Mouse (Mus musculus): ENCODE results near the gene Scn4a.

DNA sequence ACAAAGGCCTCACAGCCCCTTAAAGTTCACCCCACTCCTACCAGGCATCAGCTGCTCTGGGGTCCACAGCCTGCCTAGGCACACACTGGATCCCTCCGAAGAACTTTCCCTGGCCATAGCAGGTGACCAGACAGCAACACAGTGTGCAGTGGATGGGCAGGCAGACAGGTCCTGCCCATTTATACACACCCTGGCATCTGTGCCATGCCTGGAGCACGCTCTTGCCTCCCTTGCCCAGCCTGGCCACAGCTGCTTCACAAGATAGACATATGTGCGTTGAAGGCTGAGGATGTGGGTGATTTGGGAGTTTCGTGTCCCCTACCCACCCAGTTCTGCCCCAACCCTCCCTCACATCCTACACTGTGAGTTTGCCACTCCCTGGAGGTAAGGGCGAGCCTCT, 15.1 kb downstream of the Scn4a start:
- 0 out of 2 replicates have a peak, but pooled peaks have one; percentile 1 for TF ChIP-seq CTCF (IDR thresholded peaks at IDR 0.05; ENCODE audit: control insufficient read depth, insufficient read depth, insufficient replicate concordance, low read depth, low read length)
- TF ChIP-seq POLR2A (IDR thresholded peaks at IDR 0.05; ENCODE audit: control insufficient read depth, low read depth, low read length) = no peak
